Mouse (Mus musculus): ENCODE measurements at regions not wholly inside any gene's neighbourhood (a gene's known extent, or its start where the extent isn't known, plus 50 kb on each side); places are given as distances from the start of the nearest gene placed in this dataset.

- Histone ChIP-seq H3K4me1 (ENCODE audit: control insufficient read depth, insufficient read depth, low read length) (no peaks in the 10 kb centered on the region), H3K36me3 (ENCODE audit: control insufficient read depth, insufficient read depth, low read length) (no peaks in the 10 kb centered on the region), H3K27ac (ENCODE audit: low read length) (no peak overlapping the region), H3K27me3 (ENCODE audit: control insufficient read depth, insufficient read depth, low read depth, low read length) (no peaks in the 10 kb centered on the region), H3K4me2 (ENCODE audit: low read length) (no peak overlapping the region), H3K4me3 (ENCODE audit: low read depth, low read length) (no peak overlapping the region), H3K9ac (ENCODE audit: low read depth, low read length) (no peak overlapping the region), H3K9me3 (replicated peaks; ENCODE audit: control insufficient read depth, low read length, poor library complexity, severe bottlenecking) (peaks cover 2% of the 10 kb centered on the region; the same call in 1 of the 2 replicates)
- WGBS: 62% methylated on average over 5 of the region's 5 CpGs
- ATAC-seq: no peak
Observed at GRCm38 (mm10) chr10:41018888-41019287, 53.2 kb downstream of the Gpr6 start.

DNA sequence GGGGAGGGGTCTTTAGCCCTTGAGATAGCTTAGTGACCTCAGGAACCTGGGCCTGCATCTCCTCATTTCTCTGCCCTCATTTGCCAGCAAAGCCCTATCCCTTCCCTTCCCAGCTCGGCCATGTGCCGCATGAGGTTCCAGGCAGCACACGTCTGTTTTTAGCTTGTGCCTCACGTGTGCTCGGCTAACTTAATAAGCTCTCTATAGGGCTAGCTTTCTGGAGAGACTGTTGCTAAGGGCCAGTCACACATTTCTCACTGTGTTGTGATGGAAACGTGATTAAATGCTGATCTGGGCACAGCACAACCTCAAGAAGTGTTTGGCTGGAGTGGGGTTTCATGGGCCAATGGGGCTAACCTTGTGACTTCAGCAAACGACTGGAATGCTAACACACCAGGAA is 55.5 kb downstream of the Gpr6 start:
- 39% methylated on average over 7 of the region's 7 CpGs for WGBS

DNA sequence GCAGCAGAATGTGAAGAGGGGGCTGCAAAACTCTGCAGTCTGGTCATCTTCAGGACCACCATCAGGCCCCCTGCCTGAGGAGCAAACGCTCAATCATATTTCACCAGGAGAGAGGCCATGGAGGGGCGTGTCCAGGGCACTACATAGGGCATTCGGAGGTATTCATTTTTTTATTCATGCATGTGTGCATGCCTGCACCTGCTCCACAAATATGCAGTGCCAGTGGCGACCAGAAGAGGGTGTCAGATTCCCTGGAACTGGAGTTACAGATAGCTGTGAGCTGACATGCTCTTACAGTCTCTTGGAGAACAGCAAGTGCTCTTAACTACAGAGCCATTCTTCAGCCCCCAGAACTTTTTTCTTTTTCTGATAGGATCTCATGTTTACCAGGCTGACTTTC is 56.4 kb downstream of the Gpr6 start:
- Histone ChIP-seq H3K4me2 (ENCODE audit: low read length) (no peak overlapping the region), H3K4me1 (ENCODE audit: control insufficient read depth, insufficient read depth, low read length) (no peaks in the 10 kb centered on the region), H3K36me3 (ENCODE audit: control insufficient read depth, insufficient read depth, low read length) (no peaks in the 10 kb centered on the region), H3K9me3 (replicated peaks; ENCODE audit: control insufficient read depth, low read length, poor library complexity, severe bottlenecking) (0 out of 2 replicates have a peak, but pooled peaks cover 2% of the 10 kb centered on the region), H3K27ac (ENCODE audit: low read length) (no peak overlapping the region), H3K9ac (ENCODE audit: low read depth, low read length) (no peak overlapping the region), H3K27me3 (ENCODE audit: control insufficient read depth, insufficient read depth, low read depth, low read length) (no peaks in the 10 kb centered on the region), H3K4me3 (ENCODE audit: low read depth, low read length) (no peak overlapping the region)
- 29% methylated on average over 4 of the region's 4 CpGs for WGBS
- peak; percentile 76 for ATAC-seq

More for the DNA sequence above, 55.5 kb downstream of the Gpr6 start:
- no peak overlapping the region for H3K4me3 ChIP-seq (ENCODE audit: low read depth, low read length)
- H3K4me2 ChIP-seq (ENCODE audit: low read length): no peak overlapping the region
- no peaks in the 10 kb centered on the region for H3K4me1 ChIP-seq (ENCODE audit: control insufficient read depth, insufficient read depth, low read length)
- H3K27ac ChIP-seq (ENCODE audit: low read length): no peak overlapping the region
- peaks cover 2% of the 10 kb centered on the region; the same call in 1 of the 2 replicates for H3K9me3 ChIP-seq (replicated peaks; ENCODE audit: control insufficient read depth, low read length, poor library complexity, severe bottlenecking)
- H3K27me3 ChIP-seq (ENCODE audit: control insufficient read depth, insufficient read depth, low read depth, low read length): no peaks in the 10 kb centered on the region
- peak; percentile 39; the same call in 1 of the 2 replicates for ATAC-seq
- no peaks in the 10 kb centered on the region for H3K36me3 ChIP-seq (ENCODE audit: control insufficient read depth, insufficient read depth, low read length)
- H3K9ac ChIP-seq (ENCODE audit: low read depth, low read length): no peak overlapping the region

GRCm38 (mm10) chr10:41010585-41010984 is 61.5 kb downstream of the Gpr6 start:
- Histone ChIP-seq H3K4me2 (ENCODE audit: low read length) (no peak overlapping the region), H3K36me3 (ENCODE audit: control insufficient read depth, insufficient read depth, low read length) (no peaks in the 10 kb centered on the region), H3K9ac (ENCODE audit: low read depth, low read length) (no peak overlapping the region), H3K27me3 (ENCODE audit: control insufficient read depth, insufficient read depth, low read depth, low read length) (no peaks in the 10 kb centered on the region), H3K27ac (ENCODE audit: low read length) (no peak overlapping the region), H3K4me1 (ENCODE audit: control insufficient read depth, insufficient read depth, low read length) (no peaks in the 10 kb centered on the region), H3K4me3 (ENCODE audit: low read depth, low read length) (no peak overlapping the region), H3K9me3 (replicated peaks; ENCODE audit: control insufficient read depth, low read length, poor library complexity, severe bottlenecking) (no peaks in the 10 kb centered on the region)
- 78% methylated on average over 2 of the region's 2 CpGs for WGBS
- no peak for ATAC-seq

DNA sequence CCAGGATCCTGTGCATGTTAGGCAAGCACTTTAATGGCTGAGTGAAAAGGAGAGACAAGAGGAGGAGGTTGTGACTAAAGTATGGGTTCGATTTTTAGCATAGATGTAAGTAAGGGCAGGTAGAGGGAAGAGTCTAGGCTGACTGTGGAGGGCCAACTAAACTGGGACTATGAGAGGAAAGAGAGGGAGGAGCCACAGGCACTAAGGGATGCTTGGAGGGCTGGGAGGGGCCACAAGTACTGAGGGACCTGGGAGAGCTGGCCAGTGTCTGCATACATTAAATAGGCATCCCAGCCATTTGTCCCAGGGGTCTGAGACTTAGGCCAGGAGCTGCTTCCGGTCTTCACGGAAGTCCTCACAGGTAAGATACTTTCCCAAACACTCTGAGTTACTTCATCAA is 64.2 kb downstream of the Gpr6 start:
- ATAC-seq: no peak
- no peak overlapping the region for H3K9ac ChIP-seq (ENCODE audit: low read depth, low read length)
- H3K4me3 ChIP-seq (ENCODE audit: low read depth, low read length): no peak overlapping the region
- 97% methylated on average over 3 of the region's 3 CpGs for WGBS
- no peaks in the 10 kb centered on the region for H3K27me3 ChIP-seq (ENCODE audit: control insufficient read depth, insufficient read depth, low read depth, low read length)
- H3K4me1 ChIP-seq (ENCODE audit: control insufficient read depth, insufficient read depth, low read length): no peaks in the 10 kb centered on the region
- H3K36me3 ChIP-seq (ENCODE audit: control insufficient read depth, insufficient read depth, low read length): no peaks in the 10 kb centered on the region
- no peak overlapping the region for H3K27ac ChIP-seq (ENCODE audit: low read length)
- no peak overlapping the region for H3K4me2 ChIP-seq (ENCODE audit: low read length)
- no peaks in the 10 kb centered on the region for H3K9me3 ChIP-seq (replicated peaks; ENCODE audit: control insufficient read depth, low read length, poor library complexity, severe bottlenecking)

- H3K4me1 ChIP-seq (ENCODE audit: control insufficient read depth, insufficient read depth, low read length): no peaks in the 10 kb centered on the region
- H3K36me3 ChIP-seq (ENCODE audit: control insufficient read depth, insufficient read depth, low read length): no peaks in the 10 kb centered on the region
- 82% methylated on average over 9 of the region's 9 CpGs for WGBS
- H3K4me2 ChIP-seq (ENCODE audit: low read length): no peak overlapping the region
- no peaks in the 10 kb centered on the region for H3K9me3 ChIP-seq (replicated peaks; ENCODE audit: control insufficient read depth, low read length, poor library complexity, severe bottlenecking)
- H3K27ac ChIP-seq (ENCODE audit: low read length): no peak overlapping the region
- H3K9ac ChIP-seq (ENCODE audit: low read depth, low read length): no peak overlapping the region
- H3K27me3 ChIP-seq (ENCODE audit: control insufficient read depth, insufficient read depth, low read depth, low read length): no peaks in the 10 kb centered on the region
- ATAC-seq: no peak
- no peak overlapping the region for H3K4me3 ChIP-seq (ENCODE audit: low read depth, low read length)
Observed at GRCm38 (mm10) chr10:41006634-41007033, 65.5 kb downstream of the Gpr6 start.

DNA sequence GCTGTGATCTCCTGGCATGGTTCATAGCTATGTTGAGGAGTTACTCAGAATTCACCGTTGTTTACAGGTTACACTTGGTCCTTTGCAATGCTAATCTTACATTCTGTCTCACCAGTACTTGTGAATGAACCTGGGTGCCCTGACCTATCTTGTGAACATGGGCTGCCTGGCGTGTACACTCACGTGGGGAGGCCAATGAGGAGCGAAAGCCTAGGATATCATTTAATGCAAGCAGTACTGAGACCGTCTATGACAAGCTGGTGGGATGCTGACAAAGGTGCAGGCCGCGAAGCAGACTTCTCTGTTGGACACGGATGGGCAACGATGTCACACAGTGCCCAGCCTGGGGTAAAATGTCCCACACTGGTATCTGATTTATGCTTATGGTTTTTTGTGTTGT is 66.3 kb downstream of the Gpr6 start:
- Histone ChIP-seq H3K27ac (ENCODE audit: low read length) (no peak overlapping the region), H3K36me3 (ENCODE audit: control insufficient read depth, insufficient read depth, low read length) (no peaks in the 10 kb centered on the region), H3K4me1 (ENCODE audit: control insufficient read depth, insufficient read depth, low read length) (no peaks in the 10 kb centered on the region), H3K9me3 (replicated peaks; ENCODE audit: control insufficient read depth, low read length, poor library complexity, severe bottlenecking) (no peaks in the 10 kb centered on the region), H3K4me2 (ENCODE audit: low read length) (no peak overlapping the region), H3K27me3 (ENCODE audit: control insufficient read depth, insufficient read depth, low read depth, low read length) (no peaks in the 10 kb centered on the region), H3K4me3 (ENCODE audit: low read depth, low read length) (no peak overlapping the region), H3K9ac (ENCODE audit: low read depth, low read length) (no peak overlapping the region)
- WGBS: 88% methylated on average over 9 of the region's 9 CpGs
- ATAC-seq: no peak

- Histone ChIP-seq H3K4me1 (ENCODE audit: control insufficient read depth, insufficient read depth, low read length) (no peaks in the 10 kb centered on the region; the same call in 1 of the 2 replicates), H3K27me3 (ENCODE audit: control insufficient read depth, insufficient read depth, low read depth, low read length) (no peaks in the 10 kb centered on the region), H3K27ac (ENCODE audit: low read length) (no peak overlapping the region), H3K9ac (ENCODE audit: low read depth, low read length) (no peak overlapping the region), H3K9me3 (replicated peaks; ENCODE audit: control insufficient read depth, low read length, poor library complexity, severe bottlenecking) (no peaks in the 10 kb centered on the region), H3K4me2 (ENCODE audit: low read length) (no peak overlapping the region), H3K4me3 (ENCODE audit: low read depth, low read length) (no peak overlapping the region), H3K36me3 (ENCODE audit: control insufficient read depth, insufficient read depth, low read length) (no peaks in the 10 kb centered on the region)
- 65% methylated on average over 3 of the region's 3 CpGs for WGBS
- ATAC-seq: no peak
Observed at GRCm38 (mm10) chr10:41004753-41005152, 67.3 kb downstream of the Gpr6 start.

- H3K9ac ChIP-seq (ENCODE audit: low read depth, low read length): no peak overlapping the region
- H3K4me2 ChIP-seq (ENCODE audit: low read length): no peak overlapping the region
- no peaks in the 10 kb centered on the region for H3K36me3 ChIP-seq (ENCODE audit: control insufficient read depth, insufficient read depth, low read length)
- H3K27ac ChIP-seq (ENCODE audit: low read length): no peak overlapping the region
- H3K4me1 ChIP-seq (ENCODE audit: control insufficient read depth, insufficient read depth, low read length): no peaks in the 10 kb centered on the region; the same call in 1 of the 2 replicates
- WGBS: 29% methylated on average over 7 of the region's 7 CpGs
- H3K27me3 ChIP-seq (ENCODE audit: control insufficient read depth, insufficient read depth, low read depth, low read length): no peaks in the 10 kb centered on the region
- ATAC-seq: peak; percentile 93
- no peaks in the 10 kb centered on the region for H3K9me3 ChIP-seq (replicated peaks; ENCODE audit: control insufficient read depth, low read length, poor library complexity, severe bottlenecking)
- H3K4me3 ChIP-seq (ENCODE audit: low read depth, low read length): no peak overlapping the region
Observed at GRCm38 (mm10) chr10:41004044-41004689, 67.9 kb downstream of the Gpr6 start.
